Comparison of ENCODE assay signal across 9 mouse cellular contexts in the genomic region with DNA sequence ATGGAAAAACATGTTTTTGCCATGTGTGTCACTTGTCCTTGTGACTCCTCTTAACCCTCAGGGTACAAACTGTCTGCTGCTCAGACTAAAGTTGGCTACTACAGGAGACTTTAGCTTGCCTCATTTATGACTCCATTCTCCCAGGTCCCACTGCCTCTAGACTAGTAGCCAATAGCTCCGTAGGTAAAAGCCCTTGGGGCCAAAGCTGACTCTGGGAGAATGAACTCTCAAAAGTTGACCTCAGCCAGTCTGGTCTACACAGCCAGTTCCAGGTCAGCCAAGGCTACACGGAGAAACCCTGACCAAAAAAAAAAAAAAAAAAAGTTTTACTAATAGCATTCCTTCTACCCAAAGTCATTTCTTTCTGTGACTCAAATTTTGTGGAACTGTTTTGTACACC. TPM values are rescaled to one million over a fixed set of nuclear protein-coding genes. Genes with fewer than 3 reads are reported as not detected.
A peak's percentile ranks its signal among the peaks of the same experiment; 100 is the strongest.
DNase-seq lines count a peak whose midpoint lies in the region; ATAC-seq and TF ChIP-seq lines count a peak whose summit lies in the region.
"Had no signal": no experiment of that assay in that cellular context is flagged by ENCODE, and none has a peak within 500 bp of the region (broad histone marks: within the 10 kb centered on the region; RNA-seq: fewer than 3 reads in every experiment).

No protein-coding gene starts in this region.

- 54% methylated on average over 2 of the region's 2 CpGs for WGBS in hindbrain, embryonic 10.5 days
- 66% methylated on average over 2 of the region's 2 CpGs for WGBS in hindbrain, embryonic 11.5 days
- WGBS in limb, embryonic 12.5 days, result 47% methylated on average over 2 of the region's 2 CpGs

- no peaks in the 10 kb centered on the region for H3K9me3 ChIP-seq in hindbrain, embryonic 10.5 days
- no peaks in the 10 kb centered on the region for H3K9me3 ChIP-seq in hindbrain, embryonic 11.5 days (ENCODE audit: control insufficient read depth, low read length)
- no peaks in the 10 kb centered on the region for H3K9me3 ChIP-seq in ES-E14 (ENCODE audit: control insufficient read depth, insufficient read depth, low read depth, low read length)
- no peaks in the 10 kb centered on the region for H3K9me3 ChIP-seq in limb, embryonic 12.5 days

- in situ Hi-C loops in ES-E14 (cut with MboI; ENCODE audit: low sequenced_read_pairs in 2 of 2, unreplicated experiment in 2 of 2), result no loop called here

- no peaks in the 10 kb centered on the region for H3K27me3 ChIP-seq in hindbrain, embryonic 10.5 days (ENCODE audit: insufficient read depth, poor library complexity, severe bottlenecking)
- no peaks in the 10 kb centered on the region for H3K27me3 ChIP-seq in hindbrain, embryonic 11.5 days (ENCODE audit: control insufficient read depth, insufficient read depth, low read length)
- H3K27me3 ChIP-seq in limb, embryonic 12.5 days, result no peaks in the 10 kb centered on the region

- DNase-seq in hindbrain, embryonic 10.5 days (ENCODE audit: low spot score), result no peak
- DNase-seq in hindbrain, embryonic 11.5 days (ENCODE audit: low spot score), result no peak
- peak; percentile 7 for DNase-seq in 416B (ENCODE audit: low read depth)
- no peak for DNase-seq in ES-E14 (ENCODE audit: low read depth, low spot score)
- DNase-seq in embryo, embryonic 10 days (ENCODE audit: low spot score), result no peak
- no peak for DNase-seq in T-cell, adult 2 months (ENCODE audit: low spot score)
- DNase-seq: lung, adult 2 months had no signal

- H3K36me3 ChIP-seq in hindbrain, embryonic 10.5 days, result 0 out of 2 replicates have a peak, but pooled peaks cover 4% of the 10 kb centered on the region
- no peaks in the 10 kb centered on the region for H3K36me3 ChIP-seq in hindbrain, embryonic 11.5 days (ENCODE audit: control insufficient read depth, insufficient read depth, low read length)
- peaks cover 5% of the 10 kb centered on the region for H3K36me3 ChIP-seq in ES-E14 (ENCODE audit: control insufficient read depth, insufficient read depth, low read length, poor library complexity, severe bottlenecking)
- no peaks in the 10 kb centered on the region for H3K36me3 ChIP-seq in limb, embryonic 12.5 days

- no peak for ATAC-seq in hindbrain, embryonic 11.5 days (ENCODE audit: low FRiP score)
- no peak for ATAC-seq in limb, embryonic 12.5 days (ENCODE audit: insufficient number of reproducible peaks, insufficient read depth, low FRiP score, low TSS enrichment, low read depth)
- ATAC-seq in activated CD4-positive, CD25-positive, alpha-beta regulatory T cell, adult 4 months, result no peak

- H3K4me3 ChIP-seq in hindbrain, embryonic 10.5 days, result peak overlapping the region; percentile 87
- H3K4me3 ChIP-seq in hindbrain, embryonic 11.5 days (ENCODE audit: low read depth, low read length), result no peak overlapping the region
- peak overlapping the region; percentile 82 to 86; a peak in 3 of 4 replicates for H3K4me3 ChIP-seq in ES-E14 (ENCODE audit: insufficient read depth in 1 of 2, low read depth in 1 of 2, low read length in 2 of 2, poor library complexity in 1 of 2, severe bottlenecking in 1 of 2)
- no peak overlapping the region for H3K4me3 ChIP-seq in limb, embryonic 12.5 days (replicated peaks)

- H3K4me1 ChIP-seq in hindbrain, embryonic 10.5 days (replicated peaks), result peaks cover 26% of the 10 kb centered on the region
- H3K4me1 ChIP-seq in hindbrain, embryonic 11.5 days (replicated peaks; ENCODE audit: control insufficient read depth, insufficient read depth, low read length), result no peaks in the 10 kb centered on the region
- peaks cover 2 to 6% of the 10 kb centered on the region in 2 experiments; a peak in 2 of 4 replicates for H3K4me1 ChIP-seq in ES-E14 (ENCODE audit: control insufficient read depth in 2 of 2, insufficient read depth in 2 of 2, low read length in 2 of 2, poor library complexity in 1 of 2)
- H3K4me1 ChIP-seq in limb, embryonic 12.5 days (replicated peaks), result peaks cover 14% of the 10 kb centered on the region

- H3K9ac ChIP-seq in hindbrain, embryonic 11.5 days (ENCODE audit: low read depth, low read length), result no peak overlapping the region
- H3K9ac ChIP-seq in ES-E14 (ENCODE audit: insufficient read depth, low read depth, low read length, poor library complexity, severe bottlenecking), result no peak overlapping the region
- H3K9ac ChIP-seq in limb, embryonic 12.5 days (replicated peaks), result no peak overlapping the region

- no peak overlapping the region for H3K4me2 ChIP-seq in hindbrain, embryonic 11.5 days (replicated peaks; ENCODE audit: low read depth, low read length)
- H3K4me2 ChIP-seq in limb, embryonic 12.5 days, result peak overlapping the region; percentile 82; the same call in 1 of the 2 replicates

- H3K27ac ChIP-seq in hindbrain, embryonic 10.5 days, result no peak overlapping the region
- H3K27ac ChIP-seq in hindbrain, embryonic 11.5 days (ENCODE audit: low read depth, low read length), result no peak overlapping the region
- H3K27ac ChIP-seq in ES-E14 (ENCODE audit: insufficient read depth, low read depth, low read length, poor library complexity, severe bottlenecking), result peak overlapping the region; percentile 20; the same call in 1 of the 2 replicates
- H3K27ac ChIP-seq in limb, embryonic 12.5 days, result no peak overlapping the region

TF ChIP-seq in ES-E14, 5 proteins besides CTCF, POLR2A, EP300 and RAD21:
- TF ChIP-seq ZC3H11A (IDR thresholded peaks at IDR 0.05; ENCODE audit: borderline replicate concordance, low read depth, low read length), result no peak
- TF ChIP-seq CHD2 (IDR thresholded peaks at IDR 0.05; ENCODE audit: low read depth, low read length), result no peak
- no peak for TF ChIP-seq HCFC1 (IDR thresholded peaks at IDR 0.05; ENCODE audit: borderline replicate concordance, insufficient read depth, low read length)
- no peak for TF ChIP-seq ZNF384 (IDR thresholded peaks at IDR 0.05; ENCODE audit: low read depth, low read length)
- no peak for TF ChIP-seq MAFK (IDR thresholded peaks at IDR 0.05; ENCODE audit: insufficient read depth, low read depth, low read length)

RNA-seq across cellular contexts. Expression of gene Thap8, which starts 1.0 kb away (rescaled TPM):
- 0.25 and 0.50 TPM in 2 replicates for polyA plus RNA-seq in hindbrain, embryonic 10.5 days (2016; fragmentation: Nextera tagmentation; extraction: Ambion mirVana)
- 0.25 and 0.32 TPM in 2 replicates for polyA plus RNA-seq in hindbrain, embryonic 11.5 days (2014; fragmentation: Nextera tagmentation; extraction: Ambion mirVana)
- 1.2 and 2.7 TPM in 2 replicates for total RNA-seq in ES-E14 (2012; rRNA removed)
- 0.15 and 0.26 TPM in 2 replicates for polyA plus RNA-seq in limb, embryonic 12.5 days (2016; fragmentation: Nextera tagmentation; extraction: Ambion mirVana)
- under 1 TPM; 0.33 to 0.48 TPM for polyA plus RNA-seq in activated CD4-positive, CD25-positive, alpha-beta regulatory T cell, adult 4 months (2017; shearing (Covaris generic))

RNA-seq across cellular contexts. Expression of gene Wdr62, which starts 1.3 kb away (rescaled TPM):
- 16.6 and 19.8 TPM in 2 replicates for polyA plus RNA-seq in hindbrain, embryonic 10.5 days (2016; fragmentation: Nextera tagmentation; extraction: Ambion mirVana)
- polyA plus RNA-seq in hindbrain, embryonic 11.5 days (2014; fragmentation: Nextera tagmentation; extraction: Ambion mirVana), result 5.9 and 8.5 TPM in 2 replicates
- total RNA-seq in ES-E14 (2012; rRNA removed), result 21.6 and 30.5 TPM in 2 replicates
- 9.7 and 10.6 TPM in 2 replicates for polyA plus RNA-seq in limb, embryonic 12.5 days (2016; fragmentation: Nextera tagmentation; extraction: Ambion mirVana)
- 1 to 10 TPM; 2.9 TPM for polyA plus RNA-seq in activated CD4-positive, CD25-positive, alpha-beta regulatory T cell, adult 4 months (2017; shearing (Covaris generic))

RNA-seq across cellular contexts. Expression of gene Clip3, which starts 12.6 kb away (rescaled TPM):
- 53.4 and 82.3 TPM in 2 replicates for polyA plus RNA-seq in hindbrain, embryonic 10.5 days (2016; fragmentation: Nextera tagmentation; extraction: Ambion mirVana)
- 66.7 and 78.4 TPM in 2 replicates for polyA plus RNA-seq in hindbrain, embryonic 11.5 days (2014; fragmentation: Nextera tagmentation; extraction: Ambion mirVana)
- 4.4 and 5.4 TPM in 2 replicates for total RNA-seq in ES-E14 (2012; rRNA removed)
- polyA plus RNA-seq in limb, embryonic 12.5 days (2016; fragmentation: Nextera tagmentation; extraction: Ambion mirVana), result 39.7 and 46.6 TPM in 2 replicates
- 1 to 10 TPM; 3.8 to 5.2 TPM for polyA plus RNA-seq in activated CD4-positive, CD25-positive, alpha-beta regulatory T cell, adult 4 months (2017; shearing (Covaris generic))

RNA-seq across cellular contexts. Expression of gene Alkbh6, which starts 29.6 kb away (rescaled TPM):
- 93.6 and 117 TPM in 2 replicates for polyA plus RNA-seq in hindbrain, embryonic 10.5 days (2016; fragmentation: Nextera tagmentation; extraction: Ambion mirVana)
- 82.1 and 85.2 TPM in 2 replicates for polyA plus RNA-seq in hindbrain, embryonic 11.5 days (2014; fragmentation: Nextera tagmentation; extraction: Ambion mirVana)
- 24.5 and 37.8 TPM in 2 replicates for total RNA-seq in ES-E14 (2012; rRNA removed)
- polyA plus RNA-seq in limb, embryonic 12.5 days (2016; fragmentation: Nextera tagmentation; extraction: Ambion mirVana), result 101 TPM in 2 replicates
- 100 to 1,000 TPM; 121 to 130 TPM for polyA plus RNA-seq in activated CD4-positive, CD25-positive, alpha-beta regulatory T cell, adult 4 months (2017; shearing (Covaris generic))

RNA-seq across cellular contexts. Expression of gene Syne4, which starts 35.7 kb away (rescaled TPM):
- 26.8 and 28.1 TPM in 2 replicates for polyA plus RNA-seq in hindbrain, embryonic 10.5 days (2016; fragmentation: Nextera tagmentation; extraction: Ambion mirVana)
- 17.4 and 18.7 TPM in 2 replicates for polyA plus RNA-seq in hindbrain, embryonic 11.5 days (2014; fragmentation: Nextera tagmentation; extraction: Ambion mirVana)
- 14.5 and 25.5 TPM in 2 replicates for total RNA-seq in ES-E14 (2012; rRNA removed)
- polyA plus RNA-seq in limb, embryonic 12.5 days (2016; fragmentation: Nextera tagmentation; extraction: Ambion mirVana), result 84.6 and 98.6 TPM in 2 replicates
- polyA plus RNA-seq in activated CD4-positive, CD25-positive, alpha-beta regulatory T cell, adult 4 months (2017; shearing (Covaris generic)), result 1 to 10 TPM; 2.9 to 6.4 TPM

Comparison
In these comparisons a context has a peak if more than half of its experiments do, and no peak if none do; other contexts are left out.
1. H3K4me3 ChIP-seq: peak in hindbrain, embryonic 10.5 days (single experiment) and ES-E14 (2 of 2); none in hindbrain, embryonic 11.5 days (single experiment) and limb, embryonic 12.5 days (single experiment).